Mouse (Mus musculus): Measurements from ENCODE around the gene Copz2. TPM values are rescaled to one million over a fixed set of nuclear protein-coding genes. Genes with fewer than 3 reads are reported as not detected.
A peak's percentile ranks its signal among the peaks of the same experiment; 100 is the strongest.

The Copz2 gene
- polyA plus RNA-seq, 1 experiment from 2014 or later, result 10.9 TPM

DNA sequence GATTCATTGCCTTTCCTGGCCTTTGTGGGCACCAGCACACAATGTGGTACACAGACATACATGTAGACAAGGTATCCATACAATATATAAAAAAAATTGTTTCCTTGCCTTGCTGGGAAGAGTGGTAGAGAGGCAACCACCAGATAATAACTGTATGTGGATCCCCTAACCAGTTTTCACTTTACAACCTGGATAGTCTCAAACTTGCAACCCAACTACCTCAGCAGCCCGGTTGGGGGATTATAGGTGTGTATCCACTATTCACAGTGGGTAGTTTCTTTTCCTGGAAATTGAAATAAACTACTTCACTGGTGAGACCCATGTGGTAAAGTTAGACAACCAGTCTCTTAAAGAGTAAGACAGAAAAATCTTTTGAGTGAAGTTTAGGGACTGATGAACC is 33.2 kb upstream of the Copz2 start:
- no peak for ATAC-seq (ENCODE audit: low read depth)
- no peaks in the 10 kb centered on the region for H3K4me1 ChIP-seq (ENCODE audit: control insufficient read depth, insufficient read depth, low read length)
- H3K27ac ChIP-seq (ENCODE audit: low read depth, low read length), result no peak overlapping the region
- H3K4me2 ChIP-seq (ENCODE audit: low read depth, low read length), result no peak overlapping the region
- WGBS, result 96% methylated on average over 1 of the region's 1 CpGs
- peaks cover 60% of the 10 kb centered on the region for H3K36me3 ChIP-seq (ENCODE audit: control insufficient read depth, insufficient read depth, low read length)
- H3K9me3 ChIP-seq (ENCODE audit: control insufficient read depth, low read length), result no peaks in the 10 kb centered on the region
- no peak overlapping the region for H3K9ac ChIP-seq (replicated peaks; ENCODE audit: low read depth, low read length)
- no peak overlapping the region for H3K4me3 ChIP-seq (ENCODE audit: low read depth, low read length)
- no peaks in the 10 kb centered on the region for H3K27me3 ChIP-seq (ENCODE audit: control insufficient read depth, insufficient read depth, low read length)

DNA sequence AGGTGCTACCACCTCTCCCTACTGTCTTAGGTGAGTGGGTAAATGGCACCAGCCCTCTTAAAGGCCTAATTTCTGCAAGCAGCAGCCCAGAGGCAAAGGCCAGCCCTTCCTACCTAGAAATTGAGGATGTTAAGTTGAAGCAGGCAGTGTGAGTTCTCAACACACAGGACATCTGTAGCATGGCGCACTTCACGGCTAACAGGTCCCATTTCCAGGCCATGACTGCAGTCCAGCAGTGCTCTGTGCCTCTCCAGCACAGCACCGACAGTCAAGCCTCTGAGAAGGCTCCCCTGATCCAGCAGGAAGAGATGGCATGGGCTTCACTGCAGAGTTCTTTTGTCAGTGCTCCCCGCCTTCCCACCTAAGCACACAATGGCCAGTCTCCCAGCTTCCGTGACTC is 32.7 kb upstream of the Copz2 start:
- Histone ChIP-seq H3K4me1 (ENCODE audit: control insufficient read depth, insufficient read depth, low read length) (no peaks in the 10 kb centered on the region), H3K27ac (ENCODE audit: low read depth, low read length) (no peak overlapping the region), H3K9me3 (ENCODE audit: control insufficient read depth, low read length) (no peaks in the 10 kb centered on the region), H3K36me3 (ENCODE audit: control insufficient read depth, insufficient read depth, low read length) (peaks cover 61% of the 10 kb centered on the region), H3K4me3 (ENCODE audit: low read depth, low read length) (no peak overlapping the region), H3K9ac (replicated peaks; ENCODE audit: low read depth, low read length) (no peak overlapping the region), H3K4me2 (ENCODE audit: low read depth, low read length) (no peak overlapping the region), H3K27me3 (ENCODE audit: control insufficient read depth, insufficient read depth, low read length) (no peaks in the 10 kb centered on the region)
- 69% methylated on average over 5 of the region's 5 CpGs for WGBS
- no peak for ATAC-seq (ENCODE audit: low read depth)

DNA sequence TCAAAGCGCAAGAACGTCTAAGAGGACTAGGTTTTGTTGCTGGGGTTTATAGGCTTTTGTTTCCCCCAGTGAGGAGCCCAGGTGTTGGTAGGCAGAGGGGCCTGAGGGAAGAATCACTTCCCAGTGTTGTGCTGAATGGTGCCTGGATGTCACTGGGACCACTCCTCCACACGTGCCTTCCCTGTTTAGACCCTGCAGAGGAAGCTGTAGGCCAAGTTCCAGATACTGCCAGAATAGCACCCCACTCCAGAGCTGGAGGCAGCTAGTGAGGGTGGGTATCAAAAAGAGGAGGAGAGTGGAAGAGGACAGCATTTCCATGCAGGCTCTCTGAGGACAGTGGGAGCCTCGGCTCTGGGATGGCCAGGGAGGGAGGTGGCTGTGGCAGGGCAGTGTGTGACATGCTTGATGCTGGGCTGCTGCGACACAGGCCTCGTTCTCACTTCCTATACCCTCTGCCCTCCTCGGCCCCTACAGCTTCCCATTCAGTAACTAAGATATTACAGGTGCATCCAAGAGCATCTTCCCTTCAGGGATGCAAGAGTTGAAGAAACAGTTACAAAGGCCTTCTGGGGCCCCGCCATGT is 31.5 kb upstream of the Copz2 start:
- Histone ChIP-seq H3K27me3 (ENCODE audit: control insufficient read depth, insufficient read depth, low read length) (no peaks in the 10 kb centered on the region), H3K4me2 (ENCODE audit: low read depth, low read length) (no peak overlapping the region), H3K4me3 (ENCODE audit: low read depth, low read length) (no peak overlapping the region), H3K27ac (ENCODE audit: low read depth, low read length) (no peak overlapping the region), H3K36me3 (ENCODE audit: control insufficient read depth, insufficient read depth, low read length) (peaks cover 58% of the 10 kb centered on the region), H3K4me1 (ENCODE audit: control insufficient read depth, insufficient read depth, low read length) (peaks cover 10% of the 10 kb centered on the region), H3K9me3 (ENCODE audit: control insufficient read depth, low read length) (no peaks in the 10 kb centered on the region), H3K9ac (replicated peaks; ENCODE audit: low read depth, low read length) (no peak overlapping the region)
- ATAC-seq (ENCODE audit: low read depth), result no peak
- WGBS, result 80% methylated on average over 8 of the region's 8 CpGs

DNA sequence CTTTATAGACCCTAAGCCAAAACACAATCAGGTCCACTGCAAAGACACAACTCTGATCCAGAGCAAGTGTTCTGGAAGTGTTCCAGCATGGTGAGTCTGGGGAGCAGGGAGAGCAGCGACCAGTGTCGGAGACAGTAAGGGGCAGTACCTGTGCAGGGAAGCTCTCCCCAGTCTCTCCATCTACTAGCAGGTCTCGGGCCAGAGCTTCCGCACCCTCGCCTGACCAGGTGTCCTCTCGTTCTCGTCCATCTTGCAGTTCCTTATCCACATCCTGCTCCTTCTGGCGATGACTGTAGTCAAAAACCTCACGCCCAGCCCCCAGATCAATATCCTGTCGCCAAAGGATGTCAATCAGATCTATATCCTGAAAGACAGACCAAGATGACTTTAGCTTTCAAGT is 27.7 kb upstream of the Copz2 start:
- Histone ChIP-seq H3K4me3 (ENCODE audit: low read depth, low read length) (no peak overlapping the region), H3K36me3 (ENCODE audit: control insufficient read depth, insufficient read depth, low read length) (peaks cover 41% of the 10 kb centered on the region), H3K4me2 (ENCODE audit: low read depth, low read length) (no peak overlapping the region), H3K27ac (ENCODE audit: low read depth, low read length) (no peak overlapping the region), H3K9me3 (ENCODE audit: control insufficient read depth, low read length) (no peaks in the 10 kb centered on the region), H3K9ac (replicated peaks; ENCODE audit: low read depth, low read length) (no peak overlapping the region), H3K4me1 (ENCODE audit: control insufficient read depth, insufficient read depth, low read length) (peaks cover 45% of the 10 kb centered on the region), H3K27me3 (ENCODE audit: control insufficient read depth, insufficient read depth, low read length) (no peaks in the 10 kb centered on the region)
- ATAC-seq (ENCODE audit: low read depth), result no peak
- WGBS, result 96% methylated on average over 10 of the region's 10 CpGs

DNA sequence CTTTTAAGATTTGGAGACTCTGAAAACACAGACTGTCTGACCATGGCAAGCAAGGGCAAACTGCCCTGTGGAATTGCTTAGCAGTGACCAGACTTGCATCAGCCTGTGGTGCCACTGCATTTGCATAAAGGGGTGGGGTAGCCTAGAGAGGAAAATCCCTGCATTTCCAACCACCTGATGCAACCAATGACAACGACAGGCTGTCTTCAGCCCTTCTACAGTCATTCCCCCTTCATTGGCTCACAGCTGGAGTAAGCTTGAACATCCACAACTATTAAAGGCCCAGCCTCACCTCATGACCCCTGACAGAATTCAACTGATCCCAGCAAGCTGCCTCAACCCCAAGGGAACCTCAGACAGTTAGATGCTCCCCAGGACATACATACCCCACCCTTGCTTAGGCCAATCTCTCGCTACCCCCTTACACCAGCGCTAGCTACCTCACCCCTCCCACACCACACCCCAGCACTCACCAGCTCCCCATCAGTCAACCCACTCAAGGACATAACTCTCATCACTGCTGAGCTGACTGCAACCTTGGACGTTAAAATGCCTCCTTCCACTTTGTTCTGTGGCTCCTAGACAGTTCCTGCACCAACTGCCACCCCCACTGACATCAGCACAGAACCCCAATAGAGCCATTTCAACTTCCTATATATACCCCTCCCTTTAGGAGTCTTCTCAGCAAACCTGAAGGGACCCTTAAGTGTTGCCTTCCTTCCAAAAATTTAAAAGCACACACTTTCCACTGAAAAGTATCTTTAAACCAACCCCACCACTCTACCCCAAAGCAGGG is 26.8 kb upstream of the Copz2 start:
- peaks cover 40% of the 10 kb centered on the region for H3K36me3 ChIP-seq (ENCODE audit: control insufficient read depth, insufficient read depth, low read length)
- peak overlapping the region; percentile 98 for H3K4me2 ChIP-seq (ENCODE audit: low read depth, low read length)
- H3K4me1 ChIP-seq (ENCODE audit: control insufficient read depth, insufficient read depth, low read length), result peaks cover 54% of the 10 kb centered on the region
- WGBS, result 41% methylated on average over 4 of the region's 4 CpGs
- no peaks in the 10 kb centered on the region for H3K9me3 ChIP-seq (ENCODE audit: control insufficient read depth, low read length)
- ATAC-seq (ENCODE audit: low read depth), result no peak
- H3K9ac ChIP-seq (replicated peaks; ENCODE audit: low read depth, low read length), result peak overlapping the region; percentile 66
- peak overlapping the region; percentile 47 for H3K4me3 ChIP-seq (ENCODE audit: low read depth, low read length)
- H3K27ac ChIP-seq (ENCODE audit: low read depth, low read length), result peak overlapping the region; percentile 83; the same call in 1 of the 2 replicates
- no peaks in the 10 kb centered on the region for H3K27me3 ChIP-seq (ENCODE audit: control insufficient read depth, insufficient read depth, low read length)

DNA sequence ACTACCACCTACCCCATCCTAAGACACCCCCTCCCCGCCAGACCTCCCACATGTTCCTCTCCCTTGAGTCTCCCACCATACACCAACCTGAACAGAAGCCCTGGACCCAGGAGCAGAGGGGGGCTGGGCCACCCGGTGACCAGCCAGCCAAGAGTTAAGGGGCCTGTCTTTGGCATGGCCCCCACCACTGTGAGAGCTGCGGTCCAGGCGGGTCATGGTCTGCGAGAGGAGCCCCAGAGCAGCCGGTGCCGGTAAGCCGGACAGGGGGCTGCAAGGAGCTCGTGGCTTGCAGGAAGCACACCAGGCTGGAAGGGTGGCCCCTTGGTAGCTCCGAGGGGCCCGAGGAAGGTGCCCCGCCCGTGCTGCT is 26.2 kb upstream of the Copz2 start:
- Histone ChIP-seq H3K9ac (replicated peaks; ENCODE audit: low read depth, low read length) (peak overlapping the region; percentile 66), H3K4me3 (ENCODE audit: low read depth, low read length) (peak overlapping the region; percentile 47), H3K4me1 (ENCODE audit: control insufficient read depth, insufficient read depth, low read length) (peaks cover 56% of the 10 kb centered on the region), H3K4me2 (ENCODE audit: low read depth, low read length) (peak overlapping the region; percentile 98), H3K27me3 (ENCODE audit: control insufficient read depth, insufficient read depth, low read length) (no peaks in the 10 kb centered on the region), H3K9me3 (ENCODE audit: control insufficient read depth, low read length) (no peaks in the 10 kb centered on the region), H3K27ac (ENCODE audit: low read depth, low read length) (peak overlapping the region; percentile 83), H3K36me3 (ENCODE audit: control insufficient read depth, insufficient read depth, low read length) (peaks cover 34% of the 10 kb centered on the region)
- peak; percentile 20; the same call in 1 of the 2 replicates for ATAC-seq (ENCODE audit: low read depth)
- 6% methylated on average over 12 of the region's 13 CpGs for WGBS

DNA sequence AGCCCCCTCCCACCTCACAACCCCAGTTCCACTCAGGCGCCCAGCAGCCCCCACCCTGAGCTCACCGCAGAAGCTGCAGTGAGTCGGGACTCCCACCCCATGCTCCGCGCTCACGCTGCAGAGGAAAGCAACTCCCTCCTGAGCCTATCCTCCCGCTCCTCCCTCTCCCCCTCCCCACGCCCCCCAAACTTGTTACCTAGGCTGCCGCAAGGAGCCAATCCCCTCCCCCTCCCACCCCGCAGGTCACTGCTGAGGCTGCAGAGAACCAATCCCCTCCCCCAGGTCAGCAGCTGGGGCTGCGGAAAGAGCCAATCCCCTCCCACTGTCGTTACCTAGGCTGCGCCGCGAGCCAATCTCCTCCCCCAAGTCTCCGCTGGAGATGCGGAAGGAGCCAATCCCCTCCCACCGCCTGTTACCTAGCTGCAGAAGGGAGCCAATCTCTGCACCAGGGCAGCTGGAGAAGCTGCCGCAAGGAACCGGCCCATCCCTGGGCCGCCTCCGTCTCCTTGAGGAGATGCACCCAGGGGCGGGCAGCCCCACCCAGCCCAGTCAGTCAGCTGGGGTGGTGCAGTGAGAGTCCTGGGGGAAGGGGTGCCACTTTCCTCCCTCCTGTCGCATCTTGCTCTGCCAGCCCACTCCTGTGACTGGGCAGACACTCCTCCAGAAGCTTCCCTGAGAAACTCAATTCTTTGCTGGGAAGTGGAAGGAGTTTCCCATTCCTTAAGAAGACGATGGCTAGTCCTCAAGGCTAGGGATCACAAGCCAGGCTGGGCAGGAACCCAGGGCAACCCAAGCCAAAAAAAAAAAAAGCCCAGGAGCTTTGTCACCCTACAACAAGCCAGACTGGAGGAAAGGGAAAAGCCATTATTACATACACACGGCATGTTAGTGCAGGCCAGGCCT is 25.5 kb upstream of the Copz2 start:
- 0% methylated on average over 23 of the region's 26 CpGs for WGBS
- peak overlapping the region; percentile 83 for H3K27ac ChIP-seq (ENCODE audit: low read depth, low read length)
- H3K9me3 ChIP-seq (ENCODE audit: control insufficient read depth, low read length), result no peaks in the 10 kb centered on the region
- H3K9ac ChIP-seq (replicated peaks; ENCODE audit: low read depth, low read length), result peak overlapping the region; percentile 66
- H3K4me3 ChIP-seq (ENCODE audit: low read depth, low read length), result peak overlapping the region; percentile 47
- H3K27me3 ChIP-seq (ENCODE audit: control insufficient read depth, insufficient read depth, low read length), result no peaks in the 10 kb centered on the region
- H3K4me1 ChIP-seq (ENCODE audit: control insufficient read depth, insufficient read depth, low read length), result peaks cover 60% of the 10 kb centered on the region
- peaks cover 27% of the 10 kb centered on the region for H3K36me3 ChIP-seq (ENCODE audit: control insufficient read depth, insufficient read depth, low read length)
- ATAC-seq (ENCODE audit: low read depth), result peak; percentile 91
- peak overlapping the region; percentile 98 for H3K4me2 ChIP-seq (ENCODE audit: low read depth, low read length)

DNA sequence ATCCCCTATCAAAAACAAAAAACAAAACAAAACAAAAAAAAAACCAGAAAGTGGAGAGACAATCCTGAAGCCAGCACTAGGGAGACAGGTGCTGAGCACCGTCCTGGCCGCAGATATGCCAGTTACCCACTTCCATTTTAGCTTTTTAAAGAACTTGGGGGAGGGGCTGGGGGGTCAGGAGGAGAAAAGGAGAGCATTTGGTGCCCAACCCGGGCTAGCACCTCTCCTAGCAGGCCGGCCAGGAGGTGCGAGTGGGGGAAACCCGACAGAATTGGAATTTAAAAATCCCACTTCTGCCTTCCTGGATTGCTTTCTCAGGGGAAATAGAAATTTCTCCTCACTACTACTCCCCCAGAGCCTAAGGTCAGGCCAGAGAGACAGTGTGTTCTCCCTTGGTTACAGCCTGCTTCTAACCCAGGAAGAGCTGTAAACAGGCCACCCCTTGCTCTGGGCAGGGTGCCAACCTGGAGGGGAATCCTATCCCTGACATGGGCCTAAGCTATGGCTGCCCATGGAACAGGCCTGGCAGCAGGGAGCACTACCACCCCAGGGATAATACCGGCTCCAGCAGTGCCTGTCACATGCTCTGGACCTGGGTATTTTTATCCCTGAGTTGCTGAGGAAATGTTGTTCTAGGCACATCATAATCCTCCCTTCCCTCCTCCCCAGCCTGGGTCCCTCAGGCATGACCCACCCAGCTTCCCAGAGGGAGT is 24.7 kb upstream of the Copz2 start:
- no peak for ATAC-seq (ENCODE audit: low read depth)
- Histone ChIP-seq H3K4me2 (ENCODE audit: low read depth, low read length) (peak overlapping the region; percentile 98), H3K9me3 (ENCODE audit: control insufficient read depth, low read length) (no peaks in the 10 kb centered on the region), H3K27ac (ENCODE audit: low read depth, low read length) (peak overlapping the region; percentile 83), H3K9ac (replicated peaks; ENCODE audit: low read depth, low read length) (peak overlapping the region; percentile 17; the same call in 1 of the 2 replicates), H3K4me3 (ENCODE audit: low read depth, low read length) (peak overlapping the region; percentile 47), H3K27me3 (ENCODE audit: control insufficient read depth, insufficient read depth, low read length) (no peaks in the 10 kb centered on the region), H3K36me3 (ENCODE audit: control insufficient read depth, insufficient read depth, low read length) (peaks cover 19% of the 10 kb centered on the region), H3K4me1 (ENCODE audit: control insufficient read depth, insufficient read depth, low read length) (peaks cover 60% of the 10 kb centered on the region)
- 50% methylated on average over 7 of the region's 7 CpGs for WGBS
